Comparison of ENCODE assay signal across 22 mouse cellular contexts in the genomic region with DNA sequence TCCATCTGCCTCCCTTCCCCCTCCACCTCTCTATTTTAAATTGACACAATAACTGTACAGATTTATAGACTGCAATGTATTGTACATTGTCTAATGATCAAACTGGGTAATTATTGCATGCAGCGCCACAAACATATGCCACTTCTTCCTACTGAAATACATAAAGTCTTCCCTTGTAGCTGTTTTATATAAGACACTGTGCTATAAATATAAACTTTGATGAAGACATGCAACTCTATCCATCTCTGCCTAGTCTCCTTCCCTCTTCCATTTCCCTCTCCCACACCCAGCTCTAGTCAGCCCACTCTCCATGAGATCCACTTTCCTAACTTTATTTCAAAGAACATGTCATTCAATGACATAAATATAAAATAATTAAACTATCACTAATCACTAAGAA.
DNase-seq lines count a peak whose midpoint lies in the region; ATAC-seq and TF ChIP-seq lines count a peak whose summit lies in the region.
"Had no signal": no experiment of that assay in that cellular context is flagged by ENCODE, and none has a peak within 500 bp of the region (broad histone marks: within the 10 kb centered on the region; RNA-seq: fewer than 3 reads in every experiment).

No protein-coding gene starts in this region.

- peak overlapping the region; percentile 74 for H3K4me2 ChIP-seq in myocyte (ENCODE audit: low read depth)
- H3K4me2 ChIP-seq: embryonic facial prominence, embryonic 12.5 days; forebrain, embryonic 13.5 days; forebrain, embryonic 15.5 days had no signal

- no peaks in the 10 kb centered on the region for H3K79me2 ChIP-seq in myocyte (ENCODE audit: control insufficient read depth, insufficient read depth)

- TF ChIP-seq CTCF in left cerebral cortex, adult 2 months (IDR thresholded peaks at IDR 0.05), result no peak

- no peaks in the 10 kb centered on the region for H3K36me3 ChIP-seq in myocyte (ENCODE audit: control insufficient read depth, insufficient read depth)
- H3K36me3 ChIP-seq: embryonic facial prominence, embryonic 10.5 days; embryonic facial prominence, embryonic 12.5 days; forebrain, embryonic 15.5 days; G1E had no signal

- H3K27ac ChIP-seq in left cerebral cortex, adult 2 months, result peak overlapping the region; percentile 81
- H3K27ac ChIP-seq: embryonic facial prominence, embryonic 10.5 days; embryonic facial prominence, embryonic 12.5 days; forebrain, embryonic 13.5 days; forebrain, embryonic 15.5 days had no signal

- H3ac ChIP-seq in myocyte (ENCODE audit: control insufficient read depth, insufficient read length), result no peak overlapping the region

- DNase-seq in frontal cortex, postnatal 14 days (ENCODE audit: low spot score in 2 of 2), result no peak
- DNase-seq in left cerebral cortex, adult 2 months (ENCODE audit: extremely low spot score in 1 of 2, low spot score in 2 of 2), result no peak
- no peak for DNase-seq in left cerebral cortex, postnatal 14 days (ENCODE audit: low spot score in 2 of 2)
- DNase-seq: adrenal gland, adult 8-10 months; adrenal gland, postnatal 14 days; adrenal gland, postnatal 36 days; B cell, adult 2 months; cerebellum, adult 11-12 months; cerebellum, adult 2 months; cerebellum, adult 9-10 months; cerebellum, postnatal 25 days had no signal

- no peak for TF ChIP-seq POLR2A in myocyte (IDR thresholded peaks at IDR 0.05; ENCODE audit: insufficient read length, low read depth)

- H3K27me3 ChIP-seq in myocyte (ENCODE audit: control insufficient read depth, insufficient read depth, insufficient read length), result no peaks in the 10 kb centered on the region
- H3K27me3 ChIP-seq: CH12.LX; embryonic facial prominence, embryonic 12.5 days; forebrain, embryonic 13.5 days; forebrain, embryonic 15.5 days; Patski had no signal

- no peak overlapping the region for H3K4me3 ChIP-seq in left cerebral cortex, adult 2 months
- no peak overlapping the region for H3K4me3 ChIP-seq in myocyte
- H3K4me3 ChIP-seq: embryonic facial prominence, embryonic 10.5 days; embryonic facial prominence, embryonic 12.5 days; forebrain, embryonic 13.5 days; forebrain, embryonic 15.5 days had no signal

- peak; percentile 77 for ATAC-seq in frontal cortex, adult (ENCODE audit: low TSS enrichment)
- ATAC-seq: activated CD4-positive, CD25-positive, alpha-beta regulatory T cell, adult 4 months; CD4-positive, CD25-positive, alpha-beta regulatory T cell, adult 4 months; forebrain, embryonic 13.5 days; forebrain, embryonic 15.5 days had no signal

- intact Hi-C loops in left cerebral cortex, adult 2 months (cut with DNase I), result no loop called here
- intact Hi-C loops in left cerebral cortex, postnatal 14 days (cut with DNase I), result no loop called here

TF ChIP-seq in myocyte, 11 proteins besides CTCF, POLR2A, EP300 and RAD21:
- TF ChIP-seq USF1 (IDR thresholded peaks at IDR 0.05; ENCODE audit: low read depth) (no peak), SRF (IDR thresholded peaks at IDR 0.05; ENCODE audit: control insufficient read depth, insufficient read length, low read depth) (no peak), REST (IDR thresholded peaks at IDR 0.05; ENCODE audit: insufficient read depth, insufficient read length) (no peak), TCF3 (IDR thresholded peaks at IDR 0.05; ENCODE audit: insufficient read length, low read depth) (no peak), MAX (IDR thresholded peaks at IDR 0.05; ENCODE audit: low read depth) (no peak), POLR2AphosphoS2 (IDR thresholded peaks at IDR 0.05; ENCODE audit: insufficient read length, low read depth) (no peak), MYOG (IDR thresholded peaks at IDR 0.05; ENCODE audit: control insufficient read depth in 1 of 3, insufficient read depth in 1 of 3, insufficient read length in 2 of 3, low read depth in 2 of 3) (no peak), CEBPB (IDR thresholded peaks at IDR 0.05; ENCODE audit: insufficient read depth, poor library complexity, severe bottlenecking) (no peak), E2F4 (IDR thresholded peaks at IDR 0.05; ENCODE audit: insufficient read depth) (no peak), TCF12 (IDR thresholded peaks at IDR 0.05; ENCODE audit: insufficient read depth, poor library complexity, severe bottlenecking) (no peak), MYOD1 (IDR thresholded peaks at IDR 0.05; ENCODE audit: control insufficient read depth in 1 of 3, insufficient read length in 2 of 3, low read depth in 2 of 3) (no peak)
